Mouse (Mus musculus) heart, embryonic 10.5 days (tissue): ENCODE measurements around the gene Rasl2-9. TPM values are rescaled to one million over a fixed set of nuclear protein-coding genes. Genes with fewer than 3 reads are reported as not detected.
"Not testable (repeated sequence)": the region's sequence is repeated elsewhere in the genome, so short reads cannot be mapped to it uniquely, and the experiment has no call there.

Experiments used
- DNase-seq: peaks from one replicate; pipeline ENCODE4 v3.0.0-alpha.2; 2017; ENCODE audit warnings: low spot score
- H3K27ac ChIP-seq: fragments of 300-500 bp; sonication (generic); 2 replicates; pipeline ENCODE4 v1.5.1; 2016; ENCODE audit warnings: mild to moderate bottlenecking
- H3K27me3 ChIP-seq: fragments of 300-500 bp; sonication (generic); 2 replicates; pipeline ENCODE4 v1.6.1; 2016; ENCODE audit warnings: mild to moderate bottlenecking; ENCODE audit not compliant: poor library complexity, insufficient read depth, severe bottlenecking
- H3K36me3 ChIP-seq: fragments of 300-500 bp; sonication (generic); 2 replicates; pipeline ENCODE4 v1.6.1; 2016; ENCODE audit warnings: mild to moderate bottlenecking, moderate library complexity
- H3K4me1 ChIP-seq: fragments of 300-500 bp; sonication (generic); 2 replicates; pipeline ENCODE4 v1.6.1; 2016; ENCODE audit warnings: mild to moderate bottlenecking
- H3K4me3 ChIP-seq: fragments of 300-500 bp; sonication (generic); 2 replicates; pipeline ENCODE4 v1.5.1; 2016; ENCODE audit warnings: mild to moderate bottlenecking, moderate library complexity
- H3K9me3 ChIP-seq: fragments of 300-500 bp; sonication (generic); 2 replicates; pipeline ENCODE4 v1.6.1; 2016; ENCODE audit warnings: mild to moderate bottlenecking, moderate library complexity
- WGBS: fragments of 180-500 bp; shearing (Covaris S2); methylation state at CpG from one replicate; pipeline ENCODE4 v1.1.7; 2016; 5-methylcytosine and 5-hydroxymethylcytosine counted together
- polyA plus RNA-seq: library from polyadenylated mRNA; unstranded; fragments of >200 nt; fragmentation: Nextera tagmentation; extraction: Ambion mirVana; gene quantifications from 2 replicates; pipeline ENCODE4 v1.2.1, GENCODE M21; 2016

Gene Rasl2-9
- polyA plus RNA-seq, 1 experiment from 2014 or later, result 0.88 TPM

- DNase-seq, result no peak
- H3K4me3 ChIP-seq, result no peak overlapping the region
- H3K27ac ChIP-seq, result no peak overlapping the region
- no peaks in the 10 kb centered on the region for H3K27me3 ChIP-seq
- no peaks in the 10 kb centered on the region for H3K4me1 ChIP-seq
- peaks cover 81% of the 10 kb centered on the region for H3K36me3 ChIP-seq
- WGBS, result 90% methylated on average over 15 of the region's 15 CpGs
- no peaks in the 10 kb centered on the region for H3K9me3 ChIP-seq
Measured at GRCm38 (mm10) chr7:5091008-5091728, 34.6 kb downstream of the Rasl2-9 start.

- H3K9me3 ChIP-seq, result no peaks in the 10 kb centered on the region
- H3K4me3 ChIP-seq, result no peak overlapping the region
- H3K36me3 ChIP-seq, result peaks cover 80% of the 10 kb centered on the region
- no peak for DNase-seq
- 94% methylated on average over 15 of the region's 15 CpGs for WGBS
- H3K27ac ChIP-seq, result no peak overlapping the region
- H3K27me3 ChIP-seq, result no peaks in the 10 kb centered on the region
- H3K4me1 ChIP-seq, result peaks cover 5% of the 10 kb centered on the region; the same call in 1 of the 2 replicates
Measured at GRCm38 (mm10) chr7:5089853-5090252, 35.9 kb downstream of the Rasl2-9 start.

GRCm38 (mm10) chr7:5087886-5088285, 37.9 kb downstream of the Rasl2-9 start:
- peaks cover 79% of the 10 kb centered on the region for H3K36me3 ChIP-seq
- no peak overlapping the region for H3K4me3 ChIP-seq
- H3K27me3 ChIP-seq, result no peaks in the 10 kb centered on the region
- H3K27ac ChIP-seq, result no peak overlapping the region
- peaks cover 5% of the 10 kb centered on the region; the same call in 1 of the 2 replicates for H3K4me1 ChIP-seq
- 91% methylated on average over 4 of the region's 4 CpGs for WGBS
- no peak for DNase-seq
- H3K9me3 ChIP-seq, result no peaks in the 10 kb centered on the region

GRCm38 (mm10) chr7:5086921-5087440, 38.8 kb downstream of the Rasl2-9 start:
- Histone ChIP-seq H3K36me3 (peaks cover 73% of the 10 kb centered on the region), H3K27ac (no peak overlapping the region), H3K4me3 (no peak overlapping the region), H3K4me1 (peaks cover 9% of the 10 kb centered on the region), H3K9me3 (no peaks in the 10 kb centered on the region), H3K27me3 (no peaks in the 10 kb centered on the region)
- WGBS, result 85% methylated on average over 5 of the region's 5 CpGs
- no peak for DNase-seq

- WGBS, result 82% methylated on average over 1 of the region's 1 CpGs
- no peak overlapping the region for H3K4me3 ChIP-seq
- H3K27ac ChIP-seq, result no peak overlapping the region
- no peaks in the 10 kb centered on the region for H3K9me3 ChIP-seq
- peaks cover 62% of the 10 kb centered on the region for H3K36me3 ChIP-seq
- no peaks in the 10 kb centered on the region for H3K27me3 ChIP-seq
- no peak for DNase-seq
- H3K4me1 ChIP-seq, result peaks cover 22% of the 10 kb centered on the region
Measured at GRCm38 (mm10) chr7:5085512-5085911, 40.2 kb downstream of the Rasl2-9 start.

GRCm38 (mm10) chr7:5083325-5084105, 42.2 kb downstream of the Rasl2-9 start:
- no peak for DNase-seq
- H3K36me3 ChIP-seq, result peaks cover 56% of the 10 kb centered on the region
- no peak overlapping the region for H3K27ac ChIP-seq
- peaks cover 22% of the 10 kb centered on the region for H3K4me1 ChIP-seq
- 93% methylated on average over 18 of the region's 18 CpGs for WGBS
- no peaks in the 10 kb centered on the region for H3K9me3 ChIP-seq
- H3K4me3 ChIP-seq, result no peak overlapping the region
- H3K27me3 ChIP-seq, result no peaks in the 10 kb centered on the region

- H3K4me3 ChIP-seq, result no peak overlapping the region; the same call in 1 of the 2 replicates
- no peak for DNase-seq
- no peak overlapping the region for H3K27ac ChIP-seq
- no peaks in the 10 kb centered on the region for H3K9me3 ChIP-seq
- WGBS, result 95% methylated on average over 2 of the region's 2 CpGs
- H3K36me3 ChIP-seq, result peaks cover 64% of the 10 kb centered on the region
- no peaks in the 10 kb centered on the region for H3K27me3 ChIP-seq
- H3K4me1 ChIP-seq, result peaks cover 22% of the 10 kb centered on the region
Measured at GRCm38 (mm10) chr7:5081939-5082338, 43.8 kb downstream of the Rasl2-9 start.

- H3K9me3 ChIP-seq, result no peaks in the 10 kb centered on the region
- H3K27me3 ChIP-seq, result no peaks in the 10 kb centered on the region
- peaks cover 67% of the 10 kb centered on the region for H3K36me3 ChIP-seq
- H3K27ac ChIP-seq, result peak overlapping the region; percentile 1; the same call in 1 of the 2 replicates
- WGBS, result 55% methylated on average over 6 of the region's 6 CpGs
- peaks cover 22% of the 10 kb centered on the region for H3K4me1 ChIP-seq
- peak overlapping the region; percentile 98 for H3K4me3 ChIP-seq
- no peak for DNase-seq
Measured at GRCm38 (mm10) chr7:5081241-5081640, 44.5 kb downstream of the Rasl2-9 start.

GRCm38 (mm10) chr7:5080815-5081214, 44.9 kb downstream of the Rasl2-9 start:
- WGBS, result 18% methylated on average over 6 of the region's 6 CpGs
- peaks cover 22% of the 10 kb centered on the region for H3K4me1 ChIP-seq
- H3K9me3 ChIP-seq, result no peaks in the 10 kb centered on the region
- DNase-seq, result no peak
- peaks cover 66% of the 10 kb centered on the region for H3K36me3 ChIP-seq
- peak overlapping the region; percentile 98 for H3K27ac ChIP-seq
- H3K4me3 ChIP-seq, result peak overlapping the region; percentile 98
- H3K27me3 ChIP-seq, result no peaks in the 10 kb centered on the region

- H3K27me3 ChIP-seq, result no peaks in the 10 kb centered on the region
- H3K4me3 ChIP-seq, result peak within 1 kb of the TSS; percentile 98
- peaks cover 19% of the 10 kb centered on the region for H3K4me1 ChIP-seq
- H3K27ac ChIP-seq, result peak within 1 kb of the TSS; percentile 98
- no peaks in the 10 kb centered on the region for H3K9me3 ChIP-seq
- WGBS, result under 1% methylated on average over 81 of the region's 81 CpGs
- DNase-seq, result peak; percentile 97
- H3K36me3 ChIP-seq, result peaks cover 66% of the 10 kb centered on the region
Measured at GRCm38 (mm10) chr7:5080010-5080751, 45.6 kb downstream of the Rasl2-9 start, which contains the start of gene Epn1. Gene Epn1, plus strand, starts transcription at chr7:5080235.

GRCm38 (mm10) chr7:5079365-5080009, 46.3 kb downstream of the Rasl2-9 start:
- Histone ChIP-seq H3K4me1 (peaks cover 17% of the 10 kb centered on the region), H3K27ac (peak overlapping the region; percentile 98), H3K4me3 (peak overlapping the region; percentile 98), H3K36me3 (peaks cover 66% of the 10 kb centered on the region)
- not testable (repeated sequence) for DNase-seq, H3K27me3 ChIP-seq, H3K9me3 ChIP-seq
- WGBS, result 58% methylated on average over 10 of the region's 13 CpGs

- Histone ChIP-seq H3K4me1 (peaks cover 12% of the 10 kb centered on the region), H3K36me3 (peaks cover 73% of the 10 kb centered on the region), H3K27me3 (no peaks in the 10 kb centered on the region), H3K4me3 (no peak overlapping the region), H3K27ac (no peak overlapping the region), H3K9me3 (no peaks in the 10 kb centered on the region)
- DNase-seq, result no peak
- WGBS, result 79% methylated on average over 2 of the region's 2 CpGs
Measured at GRCm38 (mm10) chr7:5076931-5077330, 48.8 kb downstream of the Rasl2-9 start.
